Mouse (Mus musculus): ENCODE measurements around the gene Foxn2.
"Not testable (repeated sequence)": the region's sequence is repeated elsewhere in the genome, so short reads cannot be mapped to it uniquely, and the experiment has no call there.

The Foxn2 gene

DNA sequence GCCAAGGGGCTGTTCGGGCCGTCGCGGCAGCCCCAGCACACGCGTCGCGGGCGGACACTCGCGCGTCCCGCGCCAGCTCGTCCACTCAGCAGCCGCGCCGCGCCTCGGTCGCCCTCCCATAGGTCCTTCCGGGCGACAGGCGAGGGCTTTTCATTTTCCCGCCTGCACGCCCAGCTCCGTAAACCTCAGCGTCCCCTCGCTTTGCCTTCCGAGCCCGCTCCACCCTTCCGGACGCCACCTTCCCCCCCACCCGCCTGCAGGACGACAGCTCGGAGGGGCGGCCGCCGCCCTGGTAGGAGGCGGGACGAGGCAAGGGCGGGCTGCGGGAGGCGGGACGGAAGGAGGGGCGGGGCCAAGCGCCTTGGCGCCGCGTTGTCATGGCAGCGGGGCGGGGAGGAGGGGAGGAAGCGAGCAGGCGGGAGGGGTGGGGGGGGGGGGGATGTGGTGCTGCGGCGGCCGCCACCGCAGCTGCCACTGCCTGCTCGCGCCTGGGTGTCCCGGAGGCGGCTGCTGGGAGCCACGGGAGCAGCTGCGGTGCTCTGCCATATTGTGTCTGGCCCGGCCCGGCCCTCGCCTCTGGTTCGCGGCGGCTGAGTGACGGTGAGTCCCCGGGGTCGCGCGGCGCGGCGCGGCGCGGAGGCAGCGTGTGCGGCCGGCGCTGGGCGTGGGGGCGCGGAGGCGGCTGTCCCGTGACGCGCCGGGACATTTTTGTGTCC is at the start of gene Foxn2:
Gene Foxn2 (plus strand): TSS at position 427 of the 716 bp plus-strand sequence.
- peak; percentile 96 for DNase-seq (ENCODE audit: low spot score)

DNA sequence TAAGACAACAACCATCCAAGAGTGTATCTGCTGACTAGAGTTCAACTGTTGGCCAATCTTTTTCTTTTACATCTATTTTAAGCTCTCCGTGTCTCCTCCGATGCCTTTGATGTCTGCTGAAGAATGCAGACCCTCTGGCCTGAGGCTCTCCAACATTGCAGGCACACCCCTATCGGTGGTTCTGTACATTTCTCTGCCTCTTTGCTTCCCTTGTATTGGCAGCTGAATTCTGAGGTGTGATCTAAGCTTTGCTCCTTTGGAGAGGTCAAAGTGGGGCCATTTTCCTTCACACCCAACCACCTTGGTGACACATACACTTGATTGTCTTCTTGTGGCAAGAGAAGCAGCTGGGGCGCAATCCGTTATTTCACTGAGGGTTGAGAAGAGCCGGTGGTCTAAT is 43.0 kb upstream of the Foxn2 start:
- DNase-seq (ENCODE audit: low spot score) = no peak

DNA sequence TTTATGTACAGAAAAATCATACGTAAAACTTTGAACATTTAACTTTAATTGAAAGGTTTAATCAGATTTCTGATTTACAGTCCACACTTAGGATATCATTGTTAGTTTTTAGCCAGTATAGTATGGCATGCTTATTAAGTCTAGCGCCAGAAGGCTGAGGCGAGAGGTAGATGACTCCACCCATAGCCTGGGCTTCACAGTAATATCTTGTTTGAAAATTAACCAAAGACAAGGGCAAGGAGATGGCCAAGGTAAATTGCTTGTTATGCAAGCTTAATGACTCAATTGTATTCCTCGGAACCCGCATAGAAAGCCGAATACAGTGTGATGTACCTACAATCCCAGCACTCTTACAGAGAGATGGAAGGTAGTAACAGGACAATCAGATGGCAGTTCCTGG is 42.4 kb upstream of the Foxn2 start:
- no peak for DNase-seq (ENCODE audit: low spot score)

DNA sequence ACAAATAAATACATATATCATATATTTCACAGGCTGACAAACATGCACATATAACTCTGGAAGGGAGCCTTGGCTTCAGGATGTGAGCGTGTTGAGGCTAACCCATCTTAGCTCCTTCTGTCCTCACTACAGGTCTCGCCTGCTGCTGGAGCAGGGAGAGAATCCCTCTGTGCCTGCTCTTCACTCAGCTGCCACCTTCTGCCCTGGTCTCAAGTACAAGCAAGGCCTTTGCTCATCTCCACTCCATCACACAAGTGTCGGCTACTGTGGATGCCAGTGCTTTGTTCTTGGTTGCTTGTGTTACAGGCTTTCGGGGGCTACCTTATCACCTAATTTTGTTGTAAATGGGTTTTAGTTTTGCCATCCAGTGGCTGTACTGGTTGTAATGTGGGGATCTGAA is 41.7 kb upstream of the Foxn2 start:
- no peak for DNase-seq (ENCODE audit: low spot score)

DNA sequence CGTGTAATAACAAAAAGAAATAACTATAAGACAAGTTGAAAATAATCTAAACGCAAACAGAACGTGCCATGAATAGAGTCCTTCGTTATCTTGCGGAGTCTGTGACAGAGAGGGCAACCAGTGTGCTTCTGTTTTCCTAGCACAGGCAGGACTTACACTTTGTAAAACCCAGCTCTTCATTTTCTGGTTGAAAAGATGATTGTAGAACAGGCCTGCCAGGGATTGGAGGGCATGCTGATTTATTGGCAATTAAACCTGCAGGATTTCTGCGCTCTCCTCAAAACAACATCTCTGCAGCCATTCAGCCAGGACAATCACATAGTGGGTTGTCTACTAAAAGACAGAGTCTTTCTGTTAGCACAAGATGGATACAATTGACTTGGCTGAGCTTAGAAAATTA is 40.4 kb upstream of the Foxn2 start:
- DNase-seq (ENCODE audit: low spot score) = no peak

DNA sequence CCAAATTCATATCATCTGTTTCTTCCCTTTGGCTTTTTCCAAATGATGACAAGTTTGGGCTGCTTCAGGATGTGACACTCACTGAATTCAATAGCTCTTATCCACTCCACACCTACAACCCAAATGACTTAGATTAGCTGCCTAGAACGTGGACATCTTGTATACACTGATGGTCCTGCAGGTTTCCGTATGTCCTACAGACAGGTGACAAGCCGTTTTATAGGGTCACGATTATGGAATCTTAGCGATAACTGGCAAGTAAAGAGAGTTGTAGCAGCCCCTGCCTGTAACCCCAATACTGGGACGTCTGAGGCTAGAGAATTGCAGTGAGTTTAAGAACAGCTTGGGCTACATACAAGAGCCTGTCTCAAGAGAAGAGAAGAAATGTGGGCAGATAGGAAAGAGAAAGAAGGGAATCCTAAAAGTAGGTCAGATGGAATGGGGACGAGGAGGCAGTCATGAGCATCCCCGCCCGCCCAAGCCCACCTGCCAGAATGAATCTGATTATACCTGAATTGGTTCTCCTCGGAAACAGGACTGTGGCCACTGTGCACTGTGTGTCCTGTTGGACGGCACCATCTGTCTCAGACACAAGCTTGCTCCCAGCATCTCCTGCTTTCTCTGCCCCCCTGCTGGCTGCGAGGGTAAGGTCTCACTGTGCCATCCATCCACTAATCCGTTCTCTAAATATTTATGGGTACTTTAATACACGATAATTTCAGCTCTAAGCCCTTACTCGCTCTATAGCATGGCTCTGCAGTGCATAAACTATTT is 39.6 kb upstream of the Foxn2 start:
- DNase-seq (ENCODE audit: low spot score) = no peak

DNA sequence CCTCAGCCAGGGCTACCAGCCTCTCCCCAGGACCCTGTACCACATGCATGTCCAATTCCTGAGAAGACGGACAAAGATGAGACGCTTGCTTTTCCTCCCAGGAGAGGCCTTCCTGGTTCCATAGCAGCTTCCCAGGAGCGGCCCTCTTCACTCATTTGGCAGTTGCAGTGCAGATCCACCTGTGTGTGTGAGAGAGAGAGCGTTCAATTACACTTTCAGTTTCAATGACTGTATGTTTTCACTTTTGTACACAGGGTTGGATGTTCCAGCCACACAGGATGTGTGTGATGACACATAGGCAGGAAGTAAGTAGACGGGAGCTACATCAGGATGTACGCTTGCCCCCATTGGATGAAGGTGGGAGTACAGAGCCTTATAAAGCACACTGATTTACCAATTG is 37.2 kb upstream of the Foxn2 start:
- DNase-seq (ENCODE audit: low spot score) = no peak

DNA sequence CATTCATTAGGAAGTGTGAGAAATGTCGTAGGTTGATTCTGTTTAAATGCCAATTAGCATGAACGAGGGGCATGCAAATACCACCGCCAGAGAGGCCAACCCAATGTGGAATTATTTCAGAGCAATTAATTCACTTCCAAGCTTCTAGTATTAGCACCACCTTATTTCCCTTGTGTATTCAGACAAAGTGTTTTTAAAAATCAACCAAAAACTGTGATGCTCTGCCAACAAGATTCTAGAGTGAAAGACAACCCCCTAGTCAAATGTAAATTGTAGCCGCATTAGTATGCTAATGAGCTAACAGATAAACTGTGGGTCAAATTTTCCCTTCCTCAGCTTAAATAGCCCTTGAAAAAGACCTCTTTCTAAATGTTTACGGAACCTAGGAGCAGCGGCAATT is 36.0 kb upstream of the Foxn2 start:
- no peak for DNase-seq (ENCODE audit: low spot score)

DNA sequence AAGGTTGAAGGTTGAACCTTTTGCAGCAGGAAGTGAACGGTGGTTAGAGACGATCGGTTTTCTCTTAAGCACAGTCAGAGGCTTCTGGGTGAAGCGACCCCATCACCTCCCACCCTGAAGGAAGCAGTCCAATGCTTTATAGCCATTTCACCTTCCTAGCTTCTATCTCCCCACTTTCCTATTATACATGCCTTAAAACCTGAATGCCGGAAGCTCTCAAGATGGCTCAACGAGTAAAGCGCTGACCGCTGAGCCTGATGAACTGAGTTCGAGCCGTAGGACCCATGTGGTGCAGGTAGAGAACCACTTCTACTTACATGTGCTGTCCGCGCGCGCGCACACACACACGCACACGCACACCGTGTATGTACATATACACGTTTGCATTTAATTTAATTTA is 35.4 kb upstream of the Foxn2 start:
- DNase-seq (ENCODE audit: low spot score) = no peak

DNA sequence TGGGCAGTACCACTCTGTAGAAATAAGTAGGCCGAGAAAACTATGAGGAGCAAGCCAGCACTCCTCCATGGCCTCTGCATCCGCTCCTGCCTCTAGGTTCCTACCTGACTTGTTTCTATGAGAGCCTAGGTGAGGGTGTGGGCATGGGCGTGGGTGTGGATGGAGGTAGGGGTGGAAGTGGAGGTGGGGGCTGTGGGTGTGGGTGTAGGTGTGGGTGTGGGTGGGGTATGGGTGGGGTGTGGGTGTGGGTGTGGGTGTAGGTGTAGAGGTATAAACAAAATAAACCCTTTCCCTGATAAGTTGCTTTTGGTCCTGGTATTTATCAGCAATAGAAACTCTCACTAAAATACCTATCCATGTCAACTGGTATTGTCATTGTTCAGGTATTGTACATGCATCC is 30.8 kb upstream of the Foxn2 start:
- DNase-seq (ENCODE audit: low spot score) = no peak

DNA sequence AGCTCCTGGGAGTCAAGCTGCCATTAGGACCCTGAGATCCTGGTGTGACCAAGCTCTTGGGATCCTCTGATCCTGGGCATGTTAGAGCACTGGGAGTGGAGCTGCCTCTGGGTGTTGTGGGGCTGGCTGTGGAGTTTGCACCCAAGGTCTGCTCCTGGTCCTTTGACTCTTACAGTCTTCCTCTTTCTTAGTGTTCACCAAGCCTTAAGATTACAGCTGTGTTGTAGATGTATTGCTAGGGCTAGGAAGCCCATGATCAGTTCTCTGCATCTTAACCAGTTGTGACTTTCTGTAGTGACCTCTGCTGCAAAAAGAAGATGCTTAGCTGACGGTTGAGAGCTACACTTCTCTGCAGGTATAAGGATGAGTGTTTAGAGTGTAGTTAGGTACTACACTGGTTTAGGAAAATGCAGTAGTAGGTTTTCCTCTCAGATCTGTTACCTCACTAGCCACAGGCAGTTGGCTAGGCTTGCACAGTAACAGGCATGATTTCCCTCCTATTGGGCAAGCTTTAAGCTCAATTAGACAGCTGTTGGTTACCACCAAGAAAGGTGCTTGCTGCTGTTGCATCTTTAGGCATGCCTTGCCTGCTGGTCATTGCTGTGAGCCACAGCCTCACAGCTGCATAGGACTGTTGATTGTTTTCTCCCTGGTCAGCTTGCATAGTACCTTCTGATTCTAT is 27.2 kb upstream of the Foxn2 start:
- no peak for DNase-seq (ENCODE audit: low spot score)

DNA sequence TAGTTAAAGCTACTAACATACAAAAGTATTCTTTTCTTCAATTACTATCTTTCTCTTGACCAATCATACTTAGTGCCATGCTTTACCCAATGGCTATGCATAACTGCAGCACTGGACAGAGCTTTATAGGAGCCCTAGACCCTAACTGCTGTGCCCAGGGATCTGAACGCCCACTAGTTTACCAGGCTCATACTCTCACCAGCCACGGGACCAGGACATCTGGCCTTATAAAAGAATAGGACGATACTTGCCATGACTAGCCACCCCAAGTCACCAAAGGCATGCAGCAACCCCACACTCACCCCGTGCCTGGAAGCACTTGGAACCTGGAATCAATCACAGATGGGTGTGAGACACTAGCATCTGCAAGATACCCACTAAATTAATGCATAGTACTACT is 20.1 kb upstream of the Foxn2 start:
- no peak for DNase-seq (ENCODE audit: low spot score)

DNA sequence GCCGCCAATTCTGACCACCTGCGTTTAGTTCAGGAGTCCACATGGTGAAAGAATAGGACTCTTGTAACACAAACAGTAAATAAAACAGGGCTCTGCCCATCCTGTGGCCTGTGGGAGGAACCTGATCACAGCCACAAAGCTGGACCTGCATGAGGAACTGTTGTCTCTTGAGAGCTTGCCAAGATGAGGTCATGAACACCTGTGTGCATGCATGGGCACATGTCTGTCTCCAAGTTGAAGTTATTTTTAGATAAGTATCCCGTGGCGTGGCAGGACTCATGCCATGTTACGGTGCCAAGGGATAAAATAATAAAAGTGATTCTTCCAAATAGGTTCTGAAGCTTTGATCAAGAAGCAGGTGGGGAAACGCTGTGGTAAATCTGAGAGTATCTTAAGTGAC is 19.3 kb upstream of the Foxn2 start:
- DNase-seq (ENCODE audit: low spot score) = peak; percentile 41

DNA sequence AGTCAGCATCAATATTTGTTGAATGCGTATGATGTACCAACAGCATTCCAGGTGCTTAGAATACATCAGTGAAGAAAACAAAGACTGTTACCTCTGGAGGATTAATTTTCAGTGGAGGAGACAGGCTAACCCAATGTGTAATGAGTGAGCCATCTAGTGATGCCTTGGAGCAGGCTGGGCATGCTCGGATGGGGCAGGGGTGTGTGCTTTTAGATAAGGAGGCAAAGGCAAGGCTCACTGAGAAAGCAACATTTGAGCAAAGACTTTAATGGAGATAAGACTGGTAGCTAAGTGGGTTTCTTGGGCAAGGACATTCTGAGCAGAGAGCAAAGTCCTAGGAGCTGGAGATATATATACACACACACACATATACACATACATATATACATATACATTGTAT is 9.8 kb upstream of the Foxn2 start:
- no peak for DNase-seq (ENCODE audit: low spot score)

DNA sequence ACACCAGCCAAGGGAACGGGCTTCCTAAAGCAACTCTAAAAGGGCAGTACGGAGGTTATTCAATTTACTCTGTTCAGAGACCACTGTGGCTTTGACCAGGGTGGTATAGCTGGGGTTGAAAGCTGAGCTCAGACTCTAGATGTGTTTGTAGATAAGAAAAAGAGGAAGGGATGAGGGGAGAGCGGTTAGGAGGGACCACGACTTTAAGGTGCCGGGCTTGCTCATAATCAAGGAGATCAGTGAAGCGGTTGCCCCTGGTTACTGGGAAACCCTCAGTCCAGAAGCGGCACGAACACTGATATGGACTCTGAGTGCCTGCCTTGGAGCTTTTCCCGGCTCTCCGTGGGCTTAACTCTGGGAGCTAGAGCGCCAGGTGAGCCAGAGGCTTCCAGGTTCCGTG is 9.0 kb upstream of the Foxn2 start:
- DNase-seq (ENCODE audit: low spot score) = no peak

DNA sequence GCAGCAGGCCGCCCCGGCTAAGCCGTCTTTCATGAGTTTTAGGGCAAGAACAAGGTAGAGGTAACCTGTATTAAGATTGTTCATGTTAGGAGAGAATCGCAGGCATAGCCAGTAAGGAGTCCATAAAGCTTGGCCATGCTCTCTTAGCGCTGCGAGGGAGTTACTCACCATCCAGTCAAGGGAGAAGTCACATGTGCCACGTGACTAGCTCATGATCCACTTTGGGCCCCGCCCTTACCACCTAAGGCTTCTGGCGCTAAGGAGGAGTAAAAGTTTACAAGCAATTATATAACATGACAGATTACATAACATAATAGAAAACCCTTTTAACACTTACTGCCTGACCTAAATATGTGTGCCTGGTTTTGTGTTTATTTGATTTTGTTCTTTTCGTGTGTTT is 8.5 kb upstream of the Foxn2 start:
- no peak for DNase-seq (ENCODE audit: low spot score)

DNA sequence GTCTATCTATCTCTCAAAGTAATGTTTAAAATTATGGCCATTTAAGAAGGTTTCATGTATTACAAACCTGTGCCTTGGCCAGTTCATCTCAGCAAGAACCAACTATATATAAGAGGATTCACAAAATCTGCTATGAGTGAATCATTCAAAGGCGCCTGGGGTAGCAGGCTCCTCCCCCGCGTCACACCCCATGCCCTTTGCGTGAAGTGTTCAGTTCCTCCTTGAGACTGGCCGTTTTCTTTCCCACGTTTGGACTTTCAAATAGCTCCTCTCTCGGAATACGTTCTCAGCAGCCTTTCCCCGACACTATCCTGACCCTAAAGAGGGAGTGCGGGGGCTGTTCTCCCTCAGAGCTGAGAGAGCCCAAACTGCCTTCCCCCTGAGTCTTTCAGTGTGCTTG is 5.2 kb upstream of the Foxn2 start:
- no peak for DNase-seq (ENCODE audit: low spot score)

DNA sequence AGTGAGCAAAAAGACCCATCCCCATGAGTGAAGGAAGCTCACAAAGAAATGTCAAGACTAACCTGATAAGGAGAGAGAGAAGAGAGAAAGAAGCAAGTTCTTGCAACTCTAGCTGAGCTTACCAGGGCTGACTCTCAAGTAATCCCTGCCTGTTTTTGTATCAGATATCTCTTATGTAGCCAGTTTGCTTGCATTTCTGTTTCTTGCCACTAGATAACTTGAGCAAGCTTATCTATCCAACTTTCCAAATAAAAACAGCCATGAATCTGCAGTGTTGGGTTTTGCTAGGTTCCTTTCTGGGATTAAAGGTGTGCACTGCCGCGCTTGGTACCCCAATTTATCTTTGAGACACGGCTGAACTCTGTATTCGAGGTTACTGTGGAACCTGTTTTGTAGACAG is 4.2 kb upstream of the Foxn2 start:
- no peak for DNase-seq (ENCODE audit: low spot score)

DNA sequence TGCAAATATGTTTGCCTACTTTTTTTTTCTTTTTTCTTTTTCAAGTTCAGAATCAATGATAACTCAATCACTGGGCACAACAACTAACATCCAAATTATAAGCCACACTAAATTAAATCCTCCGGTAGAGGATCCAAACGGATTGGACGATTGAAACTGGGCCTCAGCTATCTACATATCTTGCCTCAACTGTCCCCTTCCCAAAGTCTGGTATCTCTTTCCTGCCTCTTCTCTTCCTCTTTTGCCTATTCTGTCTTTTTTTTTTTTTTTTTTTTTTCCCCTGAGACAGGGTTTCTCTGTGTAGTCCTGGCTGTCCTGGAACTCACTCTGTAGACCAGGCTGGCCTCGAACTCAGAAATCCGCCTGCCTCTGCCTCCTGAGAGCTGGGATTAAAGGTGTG is 3.8 kb upstream of the Foxn2 start:
- DNase-seq (ENCODE audit: low spot score) = not testable (repeated sequence)

DNA sequence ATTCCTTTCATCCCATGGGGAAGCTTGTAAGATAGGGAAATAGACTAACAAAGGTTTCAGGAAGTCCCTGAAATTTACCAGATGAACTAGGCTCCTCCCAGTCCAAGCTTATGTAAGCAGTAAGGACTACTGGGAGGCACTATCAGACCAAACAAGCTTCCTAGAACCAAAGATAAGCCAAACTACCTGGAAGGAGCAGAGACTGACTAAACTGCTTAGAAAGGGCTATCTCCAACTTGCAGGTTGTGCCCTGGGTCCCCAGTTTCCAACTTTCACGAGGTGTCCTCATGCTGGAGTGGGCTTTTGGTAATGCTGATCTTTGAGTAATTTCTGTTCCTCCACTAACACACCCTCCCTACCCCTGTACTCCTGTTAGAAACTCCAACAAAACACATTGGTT is 3.1 kb upstream of the Foxn2 start:
- no peak for DNase-seq (ENCODE audit: low spot score)

DNA sequence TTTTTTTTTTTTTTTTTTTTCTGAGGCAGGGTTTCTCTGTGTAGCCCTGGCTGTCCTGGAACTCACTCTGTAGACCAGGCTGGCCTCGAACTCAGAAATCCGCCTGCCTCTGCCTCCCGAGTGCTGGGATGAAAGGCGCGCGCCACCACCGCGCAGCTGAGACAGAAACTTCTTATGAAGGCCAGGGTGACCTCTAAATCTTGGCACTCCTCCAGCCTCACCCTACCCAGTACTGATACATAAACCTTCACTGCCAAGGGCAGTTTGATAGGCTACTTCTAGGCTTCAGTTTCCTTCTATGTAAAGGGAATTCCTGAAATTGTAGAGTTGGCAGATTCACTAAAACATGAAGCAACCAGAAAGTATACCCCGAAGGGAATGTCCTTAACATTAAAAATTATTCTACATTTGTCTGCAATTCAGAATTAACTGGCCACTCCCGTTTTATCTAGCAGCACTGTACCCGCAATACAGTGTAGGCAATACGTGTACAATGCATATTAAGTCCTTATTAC is 918 bp upstream of the Foxn2 start:
- no peak for DNase-seq (ENCODE audit: low spot score)

DNA sequence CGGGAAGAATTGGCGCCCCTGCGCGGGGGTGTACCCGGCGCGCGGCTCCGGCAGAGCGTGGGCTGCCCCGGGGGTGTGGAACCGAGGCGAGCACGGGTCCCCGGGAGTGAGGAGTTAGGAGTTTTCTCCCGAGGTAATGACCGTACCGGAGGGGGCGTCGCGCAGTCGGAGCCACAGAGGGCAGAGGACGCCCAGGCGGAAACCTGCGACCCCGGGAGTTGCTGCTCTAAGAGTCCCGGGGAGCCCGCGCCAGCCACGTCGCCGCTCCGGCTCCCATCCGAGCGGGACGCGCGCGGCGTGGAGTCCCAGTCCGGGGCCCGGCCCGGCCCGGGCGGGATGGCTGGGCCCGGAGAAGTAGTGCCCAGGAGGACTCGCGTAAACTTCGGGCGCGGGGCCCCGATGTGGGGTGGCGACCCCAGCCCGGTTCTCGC is 505 bp downstream of the Foxn2 start:
- DNase-seq (ENCODE audit: low spot score) = peak; percentile 41
